ENCODE assay signal across 8 mouse cellular contexts in genomic region chr4:120215915-120216591, GRCm38 (mm10). TPM values are rescaled to one million over a fixed set of nuclear protein-coding genes. Genes with fewer than 3 reads are reported as not detected.
DNase-seq lines count a peak whose midpoint lies in the region; ATAC-seq and TF ChIP-seq lines count a peak whose summit lies in the region.

No protein-coding gene starts in this region.

- no peaks in the 10 kb centered on the region for H3K27me3 ChIP-seq in ES-Bruce4 (ENCODE audit: control insufficient read depth, insufficient read depth, low read length, poor library complexity, severe bottlenecking)

- TF ChIP-seq CTCF in ES-Bruce4 (IDR thresholded peaks at IDR 0.05; ENCODE audit: low read depth, low read length), result peak; percentile 85
- TF ChIP-seq CTCF in cortical plate, adult 2 months (IDR thresholded peaks at IDR 0.05; ENCODE audit: extremely low read depth, insufficient read depth, low read length), result peak; percentile 77

- no peak for TF ChIP-seq EP300 in ES-Bruce4 (IDR thresholded peaks at IDR 0.05; ENCODE audit: insufficient read depth, low read depth, low read length)

- no peaks in the 10 kb centered on the region for H3K36me3 ChIP-seq in ES-Bruce4 (ENCODE audit: control insufficient read depth, insufficient read depth, low read length, poor library complexity, severe bottlenecking)

- H3K4me1 ChIP-seq in ES-Bruce4 (ENCODE audit: control insufficient read depth, insufficient read depth, low read length), result peaks cover 5% of the 10 kb centered on the region
- no peaks in the 10 kb centered on the region for H3K4me1 ChIP-seq in cortical plate, adult 2 months (ENCODE audit: control insufficient read depth, insufficient read depth, low read length)

- H3K4me3 ChIP-seq in ES-Bruce4 (ENCODE audit: low read depth, low read length), result no peak overlapping the region
- no peak overlapping the region for H3K4me3 ChIP-seq in cortical plate, adult 2 months (ENCODE audit: insufficient read depth, low read length)

- no peak for TF ChIP-seq POLR2A in ES-Bruce4 (IDR thresholded peaks at IDR 0.05; ENCODE audit: insufficient read depth, low read length)
- no peak for TF ChIP-seq POLR2A in cortical plate, adult 2 months (IDR thresholded peaks at IDR 0.05; ENCODE audit: extremely low read depth, insufficient read depth, low read length)

- DNase-seq in WW6 (ENCODE audit: low read depth, low spot score), result peak; percentile 64
- DNase-seq in gastrocnemius, postnatal 14 days, result peak; percentile 60
- peak; percentile 79 to 84 for DNase-seq in layer of hippocampus, postnatal 10 days (ENCODE audit: low spot score in 2 of 2)
- peak; percentile 72 for DNase-seq in right cerebral cortex, postnatal 4 days

- H3K9ac ChIP-seq in ES-Bruce4 (ENCODE audit: low read depth, poor library complexity, severe bottlenecking), result no peak overlapping the region

- H3K27ac ChIP-seq in ES-Bruce4 (ENCODE audit: insufficient read depth, low read length), result no peak overlapping the region
- H3K27ac ChIP-seq in cortical plate, adult 2 months (ENCODE audit: insufficient read depth, low read length), result no peak overlapping the region

- no peaks in the 10 kb centered on the region for H3K9me3 ChIP-seq in ES-Bruce4 (replicated peaks; ENCODE audit: control insufficient read depth, insufficient read depth, low read length, poor library complexity, severe bottlenecking)

- peak; percentile 64 for ATAC-seq in megakaryocyte-erythroid progenitor cell, adult 5-6 weeks (replicated peaks; ENCODE audit: low FRiP score, low TSS enrichment, poor library complexity, severe bottlenecking)
- no peak for ATAC-seq in inflammation-experienced regulatory T-cells, adult 6 months

- intact Hi-C loops in gastrocnemius, postnatal 14 days (cut with DNase I; ENCODE audit: low total_unique reads), result no loop called here

RNA-seq across cellular contexts. Expression of gene Edn2, which starts 55.0 kb away (rescaled TPM):
- polyA plus RNA-seq in ES-Bruce4 (2011; ENCODE audit: insufficient read depth, insufficient read length, low read depth, missing spikeins), result 0.42 TPM in 1 of 2 replicates, not detected in the other
- polyA plus RNA-seq in cortical plate, adult 2 months (2012; rRNA removed), result 0.13 TPM in 1 of 2 replicates, not detected in the other
- not detected for total RNA-seq in gastrocnemius, postnatal 14 days (2021)
- total RNA-seq in layer of hippocampus, postnatal 10 days (2021), result not detected
- not detected in 2 replicates for total RNA-seq in megakaryocyte-erythroid progenitor cell, adult 5-6 weeks (2014; fragmentation: Nextera tagmentation)
- total RNA-seq in megakaryocyte-erythroid progenitor cell, adult 5-6 weeks (2017), result not detected in 2 replicates
- not detected for polyA plus RNA-seq in inflammation-experienced regulatory T-cells, adult 6 months (2017; shearing (Covaris generic))
